Mouse (Mus musculus) neural tube, embryonic 12.5 days (tissue): Measurements from ENCODE around the gene Rnf141. TPM values are rescaled to one million over a fixed set of nuclear protein-coding genes. Genes with fewer than 3 reads are reported as not detected.

Experiments
- ATAC-seq: fragments of 200-750 bp; cut with Nextera tagmentation; 2 replicates; pipeline ENCODE4 v1.8.0; 2017; ENCODE audit warnings: low read depth, mild to moderate bottlenecking, moderate TSS enrichment, moderate library complexity; ENCODE audit not compliant: low FRiP score
- H3K27ac ChIP-seq: fragments of 300-500 bp; sonication (generic); 2 replicates; pipeline ENCODE4 v1.5.1; 2016
- H3K27me3 ChIP-seq: fragments of 300-500 bp; sonication (generic); replicated peaks from 2 replicates; pipeline ENCODE4 v1.6.1; 2016; ENCODE audit warnings: mild to moderate bottlenecking
- H3K36me3 ChIP-seq: fragments of 300-500 bp; sonication (generic); 2 replicates; pipeline ENCODE4 v1.6.1; 2016; ENCODE audit warnings: mild to moderate bottlenecking
- H3K4me1 ChIP-seq: fragments of 300-500 bp; sonication (generic); 2 replicates; pipeline ENCODE4 v1.6.1; 2016
- H3K4me2 ChIP-seq: fragments of 300-500 bp; sonication (generic); replicated peaks from 2 replicates; pipeline ENCODE4 v1.6.1; 2016; ENCODE audit warnings: mild to moderate bottlenecking
- H3K4me3 ChIP-seq: fragments of 300-500 bp; sonication (generic); 2 replicates; pipeline ENCODE4 v1.5.1; 2016
- H3K9ac ChIP-seq: fragments of 300-500 bp; sonication (generic); 2 replicates; pipeline ENCODE4 v1.6.1; 2016; ENCODE audit warnings: mild to moderate bottlenecking
- H3K9me3 ChIP-seq: fragments of 300-500 bp; sonication (generic); 2 replicates; pipeline ENCODE4 v1.6.1; 2016; ENCODE audit warnings: mild to moderate bottlenecking
- WGBS: fragments of 180-500 bp; shearing (Covaris S2); methylation state at CpG from one replicate; pipeline ENCODE4 v1.1.7; 2016; 5-methylcytosine and 5-hydroxymethylcytosine counted together
- polyA plus RNA-seq: library from polyadenylated mRNA; unstranded; fragments of >200 nt; fragmentation: Nextera tagmentation; extraction: Ambion mirVana; gene quantifications from 2 replicates; pipeline ENCODE4 v1.2.1, GENCODE M21; 2016

Gene Rnf141
- polyA plus RNA-seq, 1 experiment from 2014 or later = 30.7 TPM

DNA sequence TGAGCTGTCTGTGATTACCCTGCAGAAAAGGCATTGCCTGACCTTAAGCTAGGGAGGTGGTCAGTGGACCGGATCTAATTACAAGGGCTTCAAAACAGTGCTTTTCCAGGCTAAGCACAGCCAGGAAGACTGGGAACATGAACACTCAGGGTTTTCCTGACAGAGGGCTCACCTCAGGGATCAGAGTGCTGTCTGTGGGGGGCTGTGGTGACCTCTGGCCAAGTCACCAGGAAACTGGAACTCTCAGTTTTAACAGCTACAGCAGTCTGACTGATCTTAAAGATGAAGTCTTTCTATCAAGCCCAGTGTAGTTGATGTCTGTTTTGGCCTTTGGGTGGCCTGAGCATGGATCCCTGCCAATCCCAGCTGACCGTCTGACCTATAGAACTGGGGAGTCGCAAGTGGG, 58.5 kb downstream of the Rnf141 start:
- no peaks in the 10 kb centered on the region for H3K9me3 ChIP-seq
- no peak overlapping the region for H3K4me3 ChIP-seq
- WGBS = 81% methylated on average over 3 of the region's 3 CpGs
- H3K36me3 ChIP-seq = no peaks in the 10 kb centered on the region
- ATAC-seq = no peak
- no peak overlapping the region for H3K27ac ChIP-seq
- no peak overlapping the region for H3K9ac ChIP-seq
- H3K4me1 ChIP-seq = no peaks in the 10 kb centered on the region
- H3K4me2 ChIP-seq = no peak overlapping the region
- no peaks in the 10 kb centered on the region for H3K27me3 ChIP-seq

- Histone ChIP-seq H3K9me3 (no peaks in the 10 kb centered on the region), H3K36me3 (no peaks in the 10 kb centered on the region), H3K4me2 (no peak overlapping the region), H3K4me1 (no peaks in the 10 kb centered on the region), H3K27me3 (no peaks in the 10 kb centered on the region), H3K27ac (no peak overlapping the region), H3K4me3 (no peak overlapping the region), H3K9ac (no peak overlapping the region)
- WGBS = 81% methylated on average over 8 of the region's 8 CpGs
- ATAC-seq = no peak
Observed at GRCm38 (mm10) chr7:110784965-110785364, 59.3 kb downstream of the Rnf141 start.

GRCm38 (mm10) chr7:110782845-110783478, 61.3 kb downstream of the Rnf141 start:
- Histone ChIP-seq H3K27me3 (no peaks in the 10 kb centered on the region), H3K9ac (no peak overlapping the region), H3K9me3 (no peaks in the 10 kb centered on the region), H3K4me1 (no peaks in the 10 kb centered on the region), H3K4me3 (no peak overlapping the region), H3K36me3 (no peaks in the 10 kb centered on the region), H3K4me2 (no peak overlapping the region), H3K27ac (no peak overlapping the region)
- WGBS = 54% methylated on average over 10 of the region's 10 CpGs
- ATAC-seq = no peak

- no peak overlapping the region for H3K4me3 ChIP-seq
- ATAC-seq = no peak
- 77% methylated on average over 7 of the region's 7 CpGs for WGBS
Observed at GRCm38 (mm10) chr7:110782135-110782534, 62.1 kb downstream of the Rnf141 start.

GRCm38 (mm10) chr7:110781231-110781711, 63.0 kb downstream of the Rnf141 start:
- Histone ChIP-seq H3K9ac (no peak overlapping the region), H3K27ac (no peak overlapping the region), H3K27me3 (no peaks in the 10 kb centered on the region), H3K4me1 (no peaks in the 10 kb centered on the region), H3K4me2 (no peak overlapping the region), H3K4me3 (no peak overlapping the region), H3K36me3 (no peaks in the 10 kb centered on the region), H3K9me3 (no peaks in the 10 kb centered on the region)
- ATAC-seq = no peak
- 85% methylated on average over 2 of the region's 2 CpGs for WGBS

More at GRCm38 (mm10) chr7:110782135-110782534, 62.1 kb downstream of the Rnf141 start:
- Histone ChIP-seq H3K9me3 (no peaks in the 10 kb centered on the region), H3K27ac (no peak overlapping the region), H3K27me3 (no peaks in the 10 kb centered on the region), H3K9ac (no peak overlapping the region), H3K4me1 (no peaks in the 10 kb centered on the region), H3K4me2 (no peak overlapping the region), H3K36me3 (no peaks in the 10 kb centered on the region)

DNA sequence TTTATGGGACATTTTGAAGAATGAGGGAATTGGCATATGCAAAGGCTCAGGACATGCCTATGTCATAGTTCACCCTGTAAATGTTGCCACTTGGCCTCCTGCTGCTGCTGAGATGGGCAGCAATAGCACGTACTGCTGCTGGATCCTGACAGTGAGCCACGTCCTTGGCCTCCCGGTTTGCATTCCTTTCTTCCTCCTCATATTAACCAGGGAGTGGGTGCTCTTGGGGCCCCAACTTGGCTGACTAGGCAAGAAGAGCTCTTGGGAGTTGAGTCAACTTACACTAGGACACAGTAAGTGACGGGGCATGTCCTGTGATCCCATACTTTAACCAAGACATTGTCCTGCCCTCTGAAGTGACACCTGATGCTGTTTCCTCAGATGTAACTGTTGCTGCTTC, 63.7 kb downstream of the Rnf141 start:
- Histone ChIP-seq H3K4me3 (no peak overlapping the region), H3K27me3 (no peaks in the 10 kb centered on the region), H3K4me2 (no peak overlapping the region), H3K9ac (no peak overlapping the region), H3K27ac (no peak overlapping the region), H3K9me3 (no peaks in the 10 kb centered on the region), H3K4me1 (no peaks in the 10 kb centered on the region), H3K36me3 (no peaks in the 10 kb centered on the region)
- 90% methylated on average over 4 of the region's 4 CpGs for WGBS
- ATAC-seq = no peak

DNA sequence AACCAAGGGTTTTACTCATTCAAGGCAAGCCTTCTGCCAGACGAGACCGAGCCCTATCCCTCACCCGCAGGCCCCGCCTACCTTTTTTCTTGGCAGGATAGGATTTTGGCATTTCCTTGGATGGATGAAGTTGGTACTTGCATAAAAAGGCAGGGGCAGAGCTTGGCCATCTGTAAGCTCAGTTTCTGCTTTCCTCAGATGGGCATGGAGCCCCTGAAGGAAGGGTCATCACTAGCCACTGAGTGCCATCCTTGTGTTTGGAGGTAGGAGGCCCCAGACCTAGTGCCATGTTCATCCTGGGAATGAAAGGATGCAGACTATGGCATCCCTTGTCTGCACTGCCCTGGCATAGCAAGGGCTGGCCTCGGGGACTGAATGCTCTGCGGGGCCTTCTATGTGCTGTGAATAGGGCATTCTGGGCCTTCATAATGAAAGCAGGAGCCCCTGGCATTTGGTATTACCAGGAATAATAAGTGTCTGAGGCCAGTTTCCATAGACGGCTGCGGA, 64.6 kb downstream of the Rnf141 start:
- no peak overlapping the region for H3K4me3 ChIP-seq
- no peak overlapping the region for H3K27ac ChIP-seq
- ATAC-seq = no peak
- H3K27me3 ChIP-seq = no peaks in the 10 kb centered on the region
- no peaks in the 10 kb centered on the region for H3K36me3 ChIP-seq
- no peak overlapping the region for H3K9ac ChIP-seq
- no peaks in the 10 kb centered on the region for H3K9me3 ChIP-seq
- 82% methylated on average over 8 of the region's 8 CpGs for WGBS
- H3K4me1 ChIP-seq = no peaks in the 10 kb centered on the region
- H3K4me2 ChIP-seq = no peak overlapping the region

DNA sequence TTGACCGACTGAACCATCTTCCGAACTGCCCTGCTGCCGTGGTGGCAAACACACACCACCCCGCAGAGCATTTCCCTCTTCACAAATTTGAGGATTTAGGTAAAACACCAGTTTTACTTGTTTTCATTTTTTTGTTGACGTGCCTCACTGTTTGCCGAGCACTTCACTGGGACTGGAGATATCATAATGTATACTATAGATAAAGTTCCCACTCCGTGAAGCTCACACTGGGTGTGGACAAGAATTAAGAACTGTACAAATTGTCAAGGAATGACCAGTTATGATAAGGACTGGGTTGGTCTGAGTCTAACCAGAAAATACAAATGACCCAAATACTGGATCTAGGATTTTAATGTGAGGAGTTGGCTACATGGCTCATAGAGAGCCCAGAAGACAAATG, 65.3 kb downstream of the Rnf141 start:
- no peak overlapping the region for H3K4me2 ChIP-seq
- H3K27me3 ChIP-seq = no peaks in the 10 kb centered on the region
- no peaks in the 10 kb centered on the region for H3K4me1 ChIP-seq
- H3K36me3 ChIP-seq = no peaks in the 10 kb centered on the region
- H3K9me3 ChIP-seq = no peaks in the 10 kb centered on the region
- 95% methylated on average over 7 of the region's 7 CpGs for WGBS
- ATAC-seq = no peak
- H3K9ac ChIP-seq = no peak overlapping the region
- no peak overlapping the region for H3K4me3 ChIP-seq
- H3K27ac ChIP-seq = no peak overlapping the region

GRCm38 (mm10) chr7:110777146-110778001, 66.9 kb downstream of the Rnf141 start:
- 84% methylated on average over 18 of the region's 18 CpGs for WGBS
- H3K4me3 ChIP-seq = no peak overlapping the region
- no peak overlapping the region for H3K4me2 ChIP-seq
- no peak for ATAC-seq
- no peaks in the 10 kb centered on the region; the same call in 1 of the 2 replicates for H3K27me3 ChIP-seq
- no peaks in the 10 kb centered on the region for H3K4me1 ChIP-seq
- no peak overlapping the region for H3K9ac ChIP-seq
- H3K36me3 ChIP-seq = no peaks in the 10 kb centered on the region
- H3K9me3 ChIP-seq = no peaks in the 10 kb centered on the region
- H3K27ac ChIP-seq = no peak overlapping the region

GRCm38 (mm10) chr7:110774674-110775073, 69.6 kb downstream of the Rnf141 start:
- Histone ChIP-seq H3K4me3 (no peak overlapping the region), H3K27me3 (peaks cover 3% of the 10 kb centered on the region), H3K4me2 (no peak overlapping the region), H3K36me3 (no peaks in the 10 kb centered on the region), H3K9ac (no peak overlapping the region), H3K9me3 (no peaks in the 10 kb centered on the region), H3K27ac (no peak overlapping the region), H3K4me1 (no peaks in the 10 kb centered on the region)
- ATAC-seq = no peak
- 89% methylated on average over 8 of the region's 8 CpGs for WGBS

GRCm38 (mm10) chr7:110774077-110774476, 70.2 kb downstream of the Rnf141 start:
- H3K4me2 ChIP-seq = no peak overlapping the region

DNA sequence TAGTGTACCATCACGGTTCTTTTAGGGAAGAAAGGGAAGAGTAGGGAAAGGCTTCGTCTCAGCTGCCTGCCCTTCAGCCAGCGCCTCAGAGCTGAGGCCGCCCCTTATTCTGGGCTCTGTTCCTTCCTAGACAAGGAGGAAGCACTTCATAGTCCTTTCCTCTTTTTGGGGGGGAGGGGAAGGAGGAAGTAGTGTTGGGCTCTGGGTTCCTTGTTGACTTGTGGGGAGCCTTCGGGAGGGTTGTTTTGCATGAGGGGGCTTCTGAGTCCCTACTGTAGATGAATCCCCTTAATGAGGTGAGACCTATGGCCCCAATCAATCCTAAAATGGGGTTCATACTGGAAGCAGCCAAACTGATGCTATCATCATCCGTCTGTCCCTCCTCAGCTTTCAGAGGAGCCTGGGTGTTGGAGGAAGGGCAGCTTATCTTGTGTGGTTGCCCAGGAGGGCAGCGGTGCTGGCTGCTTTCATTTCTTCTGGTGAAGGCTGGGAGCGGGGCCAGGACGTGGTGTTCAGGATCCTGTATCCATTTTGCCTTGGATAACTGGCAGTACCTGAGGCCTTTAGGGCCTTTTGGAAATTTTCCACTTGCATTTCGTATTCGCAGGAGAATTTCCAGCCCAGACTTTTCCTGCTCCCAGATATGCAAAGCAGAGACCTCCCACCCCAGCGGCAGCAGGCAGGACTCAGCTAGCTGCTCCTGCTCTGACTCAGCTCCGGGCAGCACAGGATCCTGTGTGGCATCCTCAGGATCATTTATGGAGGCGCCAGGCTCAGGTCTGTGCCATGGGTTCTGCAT, 70.9 kb downstream of the Rnf141 start:
- Histone ChIP-seq H3K27ac (no peak overlapping the region), H3K27me3 (peaks cover 15% of the 10 kb centered on the region), H3K4me2 (no peak overlapping the region), H3K4me3 (no peak overlapping the region), H3K9ac (no peak overlapping the region), H3K4me1 (peaks cover 7% of the 10 kb centered on the region; the same call in 1 of the 2 replicates), H3K36me3 (no peaks in the 10 kb centered on the region), H3K9me3 (no peaks in the 10 kb centered on the region)
- 51% methylated on average over 14 of the region's 14 CpGs for WGBS
- ATAC-seq = no peak

More at GRCm38 (mm10) chr7:110774077-110774476, 70.2 kb downstream of the Rnf141 start:
- H3K4me1 ChIP-seq = peaks cover under 1% of the 10 kb centered on the region; the same call in 1 of the 2 replicates
- ATAC-seq = no peak
- no peaks in the 10 kb centered on the region for H3K36me3 ChIP-seq
- no peaks in the 10 kb centered on the region for H3K9me3 ChIP-seq
- H3K4me3 ChIP-seq = no peak overlapping the region
- peaks cover 9% of the 10 kb centered on the region for H3K27me3 ChIP-seq
- H3K27ac ChIP-seq = no peak overlapping the region
- H3K9ac ChIP-seq = no peak overlapping the region
- WGBS = 93% methylated on average over 1 of the region's 1 CpGs
